Mouse (Mus musculus): ENCODE measurements around the gene Zyg11b.

The Zyg11b gene

GRCm38 (mm10) chr4:108317656-108318605 lies 17.0 kb upstream of the Zyg11b start:
- no peak for DNase-seq

DNA sequence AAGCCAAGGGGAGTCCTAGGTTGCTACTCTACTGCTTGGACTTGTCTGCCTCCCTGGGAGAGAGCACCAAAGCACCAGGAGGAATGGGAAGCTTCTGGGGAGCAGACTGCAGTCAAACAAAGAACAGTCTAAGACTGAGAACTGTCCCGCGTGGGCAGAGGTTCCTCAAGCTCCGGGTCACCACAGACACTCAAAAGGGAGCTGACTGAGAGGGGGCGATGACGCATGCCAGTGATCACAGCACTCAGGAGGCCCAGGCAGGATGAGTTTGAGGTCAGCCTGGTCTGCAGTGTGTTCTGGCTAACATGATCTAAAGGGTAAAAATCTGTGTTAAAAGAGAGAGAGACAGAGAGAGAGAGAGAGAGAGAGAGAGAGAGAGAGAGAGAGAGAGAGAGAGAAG lies 13.1 kb upstream of the Zyg11b start:
- no peak for DNase-seq

DNA sequence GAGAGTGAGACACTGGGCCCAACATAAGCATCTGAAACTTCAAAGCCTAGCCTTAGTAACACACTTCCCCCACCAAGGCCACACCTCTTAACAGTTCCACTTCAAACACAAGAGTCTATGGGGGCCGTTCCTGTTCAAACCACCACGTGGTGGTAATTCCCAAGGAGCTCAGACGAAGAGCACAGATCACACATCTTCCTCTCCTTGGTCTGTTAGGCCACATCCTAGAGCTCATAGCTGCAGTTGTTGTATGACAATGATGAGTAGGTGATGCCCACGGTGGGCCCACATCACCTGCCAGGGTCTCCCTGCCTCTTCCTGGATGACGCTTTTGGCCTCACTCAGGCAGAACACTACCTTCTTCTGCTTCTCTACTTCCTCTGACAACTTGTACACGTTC lies 9.8 kb upstream of the Zyg11b start:
- DNase-seq, result no peak

- DNase-seq, result no peak
Observed at GRCm38 (mm10) chr4:108302296-108302890, 1.5 kb upstream of the Zyg11b start.

- no peak for DNase-seq
Observed at GRCm38 (mm10) chr4:108300266-108300665, 630 bp downstream of the Zyg11b start.

DNA sequence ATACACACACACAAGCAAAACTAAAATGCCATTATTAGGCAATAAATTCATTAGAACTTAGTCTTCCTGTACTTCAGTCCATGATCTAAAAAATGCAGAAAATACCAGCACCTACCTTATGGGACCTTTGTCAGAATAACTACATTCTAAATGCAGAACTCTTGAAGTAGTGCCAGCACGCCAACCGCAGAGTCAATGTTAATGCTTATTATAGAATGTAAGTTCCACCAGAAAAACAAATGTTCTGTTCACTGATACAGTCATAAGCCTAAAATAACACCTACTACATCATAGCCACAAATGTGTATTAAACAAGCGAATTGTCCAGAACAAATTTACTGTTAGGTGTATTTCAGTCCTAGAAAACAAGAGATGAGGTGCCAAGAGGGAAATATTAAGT lies 23.9 kb downstream of the Zyg11b start:
- no peak for DNase-seq

DNA sequence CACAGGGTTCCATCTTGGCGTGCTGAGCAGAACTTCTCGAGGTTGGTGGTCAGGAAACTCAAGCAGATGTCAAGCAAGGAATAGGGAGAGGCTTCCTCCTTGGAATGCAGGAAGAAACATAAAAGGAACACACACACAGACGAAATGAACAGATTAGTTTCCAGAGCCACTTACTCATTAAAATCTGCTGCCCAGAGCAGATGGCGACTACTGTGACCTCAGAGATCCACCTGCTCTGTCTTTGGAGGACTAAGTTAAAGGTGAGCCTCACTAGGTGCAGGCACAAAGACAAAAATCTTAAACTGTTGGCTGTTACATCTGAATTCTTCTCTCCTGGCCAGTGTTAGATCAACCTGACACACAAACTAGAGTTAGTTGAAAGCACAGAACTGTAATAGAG lies 28.6 kb downstream of the Zyg11b start:
- DNase-seq, result no peak

DNA sequence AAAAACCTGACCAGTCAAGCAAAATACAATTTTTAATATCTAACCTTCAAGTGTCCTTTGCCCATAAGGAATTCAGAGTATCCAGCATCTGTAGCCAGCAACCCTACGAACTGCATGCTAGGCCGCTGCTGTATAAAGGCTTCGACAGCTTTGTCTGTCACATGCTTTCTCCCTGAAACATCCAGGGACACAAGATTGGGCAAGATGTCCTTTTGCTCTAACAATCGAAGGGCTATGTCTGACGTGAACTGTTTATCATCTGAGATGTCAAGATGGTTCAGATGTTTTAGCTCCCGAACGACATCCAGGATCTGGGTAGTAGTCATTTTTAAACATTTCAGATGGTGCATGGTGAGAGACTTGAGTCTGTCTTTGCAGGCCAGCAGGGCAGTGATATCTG lies 35.1 kb downstream of the Zyg11b start:
- DNase-seq, result no peak

DNA sequence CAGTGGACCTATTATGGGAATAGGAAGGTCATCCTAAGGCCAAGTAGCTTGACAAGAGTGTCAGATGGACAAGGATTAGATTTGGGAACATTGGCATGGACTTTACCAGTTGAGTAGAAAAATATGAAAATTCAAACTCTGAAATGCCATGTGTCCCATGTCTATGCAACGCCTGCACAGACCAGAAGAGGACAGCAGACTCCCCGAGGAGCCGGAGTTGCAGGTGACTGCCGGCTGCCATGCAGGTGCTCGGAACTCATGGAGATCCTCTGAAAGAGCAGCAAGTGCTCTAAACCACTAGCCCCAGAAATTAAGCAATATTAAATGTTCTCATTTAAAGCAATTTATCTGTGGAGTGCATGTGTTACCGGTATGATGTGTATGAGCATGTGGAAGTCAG lies 47.6 kb downstream of the Zyg11b start:
- peak; percentile 63 for DNase-seq

- DNase-seq, result peak; percentile 71
Observed at GRCm38 (mm10) chr4:108250501-108250900, 50.4 kb downstream of the Zyg11b start.

GRCm38 (mm10) chr4:108249314-108249713 lies 51.6 kb downstream of the Zyg11b start:
- DNase-seq, result peak; percentile 24

- DNase-seq, result no peak
Observed at GRCm38 (mm10) chr4:108233654-108234053, 67.2 kb downstream of the Zyg11b start.

GRCm38 (mm10) chr4:108225341-108225872 lies 75.5 kb downstream of the Zyg11b start:
- DNase-seq, result no peak

DNA sequence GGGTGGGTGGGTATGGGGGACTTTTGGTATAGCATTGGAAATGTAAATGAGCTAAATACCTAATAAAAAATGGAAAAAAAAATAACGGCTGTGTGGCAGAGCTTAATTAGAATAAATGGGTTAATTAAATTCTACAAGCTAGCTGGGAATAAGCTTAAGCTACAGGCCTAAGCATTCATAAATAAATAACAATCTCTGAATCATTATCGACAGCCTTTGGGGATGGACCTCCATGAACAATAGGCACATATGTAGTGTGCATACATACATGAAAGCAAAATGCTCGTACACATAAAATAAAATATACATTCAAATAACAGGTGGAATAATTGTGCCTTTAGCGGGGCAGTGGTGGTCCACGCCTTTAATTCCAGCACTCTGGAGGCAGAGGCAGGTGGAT lies 78.4 kb downstream of the Zyg11b start:
- DNase-seq, result peak; percentile 22

DNA sequence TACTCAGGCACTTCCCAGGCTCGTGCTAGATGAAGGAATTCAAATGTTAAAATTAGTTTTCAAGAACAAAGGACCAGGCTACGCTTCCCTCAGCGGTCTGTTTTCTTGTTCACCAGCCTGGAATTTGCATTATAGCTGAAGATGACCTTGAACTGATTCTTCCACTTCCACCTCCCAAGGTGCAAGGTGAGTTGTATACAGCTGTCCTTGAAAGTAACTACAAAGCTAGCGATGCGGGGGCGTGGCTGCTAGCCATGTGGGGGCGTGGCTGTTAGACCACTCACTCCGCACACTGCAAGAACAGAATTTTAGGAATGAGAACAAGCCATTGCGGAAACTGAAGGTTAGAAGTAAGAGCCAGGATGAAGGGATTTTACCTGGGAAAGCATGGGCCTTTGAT lies 81.9 kb downstream of the Zyg11b start:
- DNase-seq, result no peak

DNA sequence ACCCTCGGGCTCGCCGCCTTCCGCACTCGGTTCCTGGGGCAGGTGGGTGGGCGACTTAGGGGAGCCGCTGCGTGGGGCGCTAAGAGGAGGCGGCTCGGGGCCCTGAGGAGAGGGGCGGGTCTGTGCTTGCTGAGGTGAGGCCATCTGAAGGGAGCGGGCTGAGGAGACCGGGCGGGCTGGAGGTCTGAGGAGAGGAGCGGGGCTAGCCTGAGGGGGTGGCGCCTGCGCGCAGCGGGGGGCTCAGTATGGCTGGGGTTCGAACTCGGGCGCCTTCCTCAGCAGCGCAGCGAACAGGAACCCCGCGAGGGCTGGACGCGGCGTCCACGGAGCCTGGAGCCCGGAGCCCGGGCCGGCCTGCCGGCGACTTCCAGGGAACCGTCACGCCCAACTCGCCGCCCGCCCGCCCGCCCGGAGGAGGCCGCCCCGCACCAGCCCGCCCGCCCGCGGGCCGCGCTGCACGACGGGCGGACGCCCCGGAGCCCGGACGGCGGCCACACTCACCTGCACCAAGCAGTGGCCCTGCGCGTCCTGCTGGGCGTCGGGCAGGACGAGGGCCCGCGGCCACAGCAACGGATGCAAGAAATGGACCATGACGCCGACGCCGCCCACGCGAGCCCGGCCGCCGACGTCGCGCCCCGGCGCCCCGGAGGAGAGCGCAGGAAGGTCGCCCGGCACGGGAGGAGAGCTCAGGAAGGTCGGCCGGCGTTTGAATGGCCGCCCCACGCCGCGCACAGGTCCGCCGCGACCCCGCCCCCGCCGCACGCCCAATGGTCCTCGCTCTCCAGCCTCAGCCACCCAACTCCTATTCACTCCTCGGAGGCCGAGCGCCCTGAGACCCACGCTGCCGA lies 83.3 kb downstream of the Zyg11b start, which contains the start of gene Zyg11a:
Zyg11a (minus strand) TSS at position 717 of the 848 bp plus-strand sequence.
- DNase-seq, result no peak

DNA sequence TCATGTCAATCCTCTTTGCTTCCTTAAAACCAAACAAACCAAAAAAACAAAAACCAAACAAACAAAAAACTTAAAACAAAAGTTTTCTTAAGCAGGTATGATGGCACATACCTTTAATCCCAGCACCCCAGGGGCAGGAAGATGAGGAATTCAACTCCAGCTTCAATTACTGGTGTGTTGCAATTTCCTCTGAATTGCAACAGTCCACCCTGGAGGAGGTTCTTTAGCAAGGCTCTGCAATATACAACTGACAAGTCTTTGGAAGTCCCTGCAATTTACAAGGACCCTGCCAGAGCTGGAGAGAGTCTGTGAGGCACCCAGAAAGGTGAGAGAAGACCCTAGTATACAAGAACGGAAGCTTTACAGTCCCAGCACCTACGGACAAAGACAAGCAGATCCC lies 87.9 kb downstream of the Zyg11b start:
- no peak for DNase-seq

DNA sequence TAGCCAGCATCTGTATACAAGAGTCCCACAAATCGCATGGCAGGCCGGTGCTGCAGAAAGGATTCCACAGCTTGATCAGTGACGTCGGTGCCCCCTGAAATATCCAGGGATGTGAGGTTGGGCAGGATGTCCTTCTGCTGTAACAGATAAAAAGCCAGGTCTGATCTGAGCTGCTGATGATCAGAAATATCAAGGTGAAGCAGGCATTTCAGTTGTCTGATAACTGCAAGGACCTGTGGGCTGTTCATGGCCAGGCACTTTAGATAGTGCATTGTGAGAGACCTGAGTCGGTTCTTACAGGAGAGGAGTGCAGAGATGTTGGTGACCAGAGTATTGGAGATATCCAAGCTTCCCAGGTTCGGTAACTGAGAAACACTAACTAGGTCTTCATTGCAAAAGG lies 96.3 kb downstream of the Zyg11b start:
- DNase-seq, result no peak

- DNase-seq, result no peak
Observed at GRCm38 (mm10) chr4:108199236-108199635, 101.7 kb downstream of the Zyg11b start.

- DNase-seq, result peak; percentile 91
Observed at GRCm38 (mm10) chr4:108196277-108196855, 104.5 kb downstream of the Zyg11b start.

DNA sequence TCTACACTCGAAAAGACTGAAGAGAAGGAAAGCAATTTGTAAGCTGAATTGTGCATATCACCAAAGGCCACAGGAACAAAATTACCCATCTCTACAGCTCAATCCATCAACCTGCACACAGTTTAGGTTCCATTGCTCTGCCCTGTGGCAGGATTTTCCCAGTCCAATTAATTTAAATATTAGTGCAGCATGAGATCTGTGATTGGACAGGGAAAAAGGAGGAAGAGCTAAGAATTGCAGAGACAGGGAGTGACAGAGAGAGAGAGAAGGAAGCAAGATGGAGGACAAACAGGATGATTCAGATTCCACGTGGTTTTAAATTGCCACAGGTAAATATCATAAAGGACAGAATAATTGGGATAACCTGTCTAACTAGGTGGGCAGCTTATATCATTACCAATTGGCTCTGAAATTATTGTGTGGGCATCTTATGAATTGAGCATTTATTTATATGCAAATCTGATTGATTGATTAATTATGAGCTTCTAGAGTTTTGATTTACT lies 108.0 kb downstream of the Zyg11b start:
- no peak for DNase-seq

DNA sequence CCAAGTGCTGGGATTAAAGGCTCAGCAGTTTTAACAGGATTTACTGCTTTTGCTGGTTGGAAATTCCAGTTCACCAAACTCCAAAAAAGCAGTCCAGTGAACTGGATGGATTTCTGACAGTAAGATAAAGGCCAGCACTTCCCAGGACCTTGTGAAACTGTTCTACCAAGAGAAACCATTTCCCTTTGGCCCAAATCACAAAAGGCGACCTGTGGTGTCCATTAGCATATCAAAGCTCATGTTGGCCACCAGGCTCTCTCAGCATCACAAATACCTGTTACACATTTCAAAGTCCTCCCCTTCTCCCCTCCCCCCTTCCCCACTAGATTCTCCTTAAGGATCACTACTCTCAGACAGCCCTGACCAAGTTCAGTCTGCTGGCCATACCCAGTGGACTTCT lies 118.6 kb downstream of the Zyg11b start:
- DNase-seq, result peak; percentile 30
